Mouse (Mus musculus) neural tube, embryonic 11.5 days (tissue): ENCODE results near the gene Hectd1. TPM values are rescaled to one million over a fixed set of nuclear protein-coding genes. Genes with fewer than 3 reads are reported as not detected.
A peak's percentile ranks its signal among the peaks of the same experiment; 100 is the strongest.

Source experiments
- ATAC-seq: fragments of 200-750 bp; cut with Nextera tagmentation; 2 replicates; pipeline ENCODE4 v1.8.0; 2017; ENCODE audit warnings: moderate number of reproducible peaks, mild to moderate bottlenecking, moderate TSS enrichment, moderate library complexity; ENCODE audit not compliant: insufficient read depth, low FRiP score, low TSS enrichment
- DNase-seq: peaks from one replicate; pipeline ENCODE4 v3.0.0-alpha.2; 2015; ENCODE audit warnings: low spot score
- H3K27ac ChIP-seq: fragments of 300-500 bp; sonication (generic); 2 replicates; pipeline ENCODE4 v1.5.1; 2014; ENCODE audit warnings: low read depth, mild to moderate bottlenecking, low read length
- H3K27me3 ChIP-seq: fragments of 300-500 bp; sonication (generic); 2 replicates; pipeline ENCODE4 v1.6.1; 2014; ENCODE audit warnings: mild to moderate bottlenecking, low read length, mixed read lengths; ENCODE audit not compliant: control insufficient read depth, insufficient read depth
- H3K36me3 ChIP-seq: fragments of 300-500 bp; sonication (generic); 2 replicates; pipeline ENCODE4 v1.6.1; 2014; ENCODE audit warnings: mild to moderate bottlenecking, low read length, moderate library complexity, mixed read lengths; ENCODE audit not compliant: control insufficient read depth, insufficient read depth
- H3K4me1 ChIP-seq: fragments of 300-500 bp; sonication (generic); 2 replicates; pipeline ENCODE4 v1.6.1; 2014; ENCODE audit warnings: low read length, mixed read lengths; ENCODE audit not compliant: control insufficient read depth, insufficient read depth
- H3K4me2 ChIP-seq: fragments of 300-500 bp; sonication (generic); 2 replicates; pipeline ENCODE4 v1.6.1; 2014; ENCODE audit warnings: low read depth, mild to moderate bottlenecking, moderate library complexity
- H3K4me3 ChIP-seq: fragments of 300-500 bp; sonication (generic); 2 replicates; pipeline ENCODE4 v1.5.1; 2014; ENCODE audit warnings: low read depth, low read length
- H3K9ac ChIP-seq: fragments of 300-500 bp; sonication (generic); 2 replicates; pipeline ENCODE4 v1.6.1; 2014; ENCODE audit warnings: mild to moderate bottlenecking, low read length
- H3K9me3 ChIP-seq: fragments of 300-500 bp; sonication (generic); 2 replicates; pipeline ENCODE4 v1.6.1; 2016; ENCODE audit warnings: low read length; ENCODE audit not compliant: control insufficient read depth
- WGBS: fragments of 180-500 bp; shearing (Covaris S2); extraction: QIAGEN DNeasy Blood & Tissue Kit; methylation state at CpG from one replicate; pipeline ENCODE4 v1.1.7; 2014; 5-methylcytosine and 5-hydroxymethylcytosine counted together
- polyA plus RNA-seq: library from polyadenylated mRNA; unstranded; fragments of >200 nt; fragmentation: Nextera tagmentation; extraction: Ambion mirVana; gene quantifications from 2 replicates; pipeline ENCODE4 v1.2.1, GENCODE M21; 2014

Gene Hectd1
- polyA plus RNA-seq, 1 experiment from 2014 or later, result 36.4 TPM

GRCm38 (mm10) chr12:51849902-51850301 is 20.6 kb upstream of the Hectd1 start:
- Histone ChIP-seq H3K4me1 (no peaks in the 10 kb centered on the region), H3K36me3 (no peaks in the 10 kb centered on the region), H3K9ac (no peak overlapping the region), H3K9me3 (no peaks in the 10 kb centered on the region), H3K27ac (no peak overlapping the region), H3K4me2 (no peak overlapping the region), H3K4me3 (no peak overlapping the region), H3K27me3 (no peaks in the 10 kb centered on the region)
- DNase-seq (no peak), ATAC-seq (no peak)
- 92% methylated on average over 2 of the region's 2 CpGs for WGBS

- Histone ChIP-seq H3K4me2 (no peak overlapping the region), H3K9me3 (no peaks in the 10 kb centered on the region), H3K4me1 (peaks cover 2% of the 10 kb centered on the region; the same call in 1 of the 2 replicates), H3K4me3 (no peak overlapping the region), H3K9ac (no peak overlapping the region), H3K36me3 (no peaks in the 10 kb centered on the region), H3K27ac (no peak overlapping the region), H3K27me3 (no peaks in the 10 kb centered on the region)
- no peak for ATAC-seq
- DNase-seq, result no peak
- 85% methylated on average over 9 of the region's 9 CpGs for WGBS
Measured at GRCm38 (mm10) chr12:51847953-51848680, 18.8 kb upstream of the Hectd1 start.

GRCm38 (mm10) chr12:51845261-51845660 is 15.9 kb upstream of the Hectd1 start:
- no peaks in the 10 kb centered on the region for H3K27me3 ChIP-seq
- no peak overlapping the region for H3K27ac ChIP-seq
- no peak overlapping the region for H3K9ac ChIP-seq
- peaks cover 2% of the 10 kb centered on the region; the same call in 1 of the 2 replicates for H3K4me1 ChIP-seq
- no peaks in the 10 kb centered on the region for H3K9me3 ChIP-seq
- 35% methylated on average over 1 of the region's 1 CpGs for WGBS
- H3K4me3 ChIP-seq, result no peak overlapping the region; the same call in 1 of the 2 replicates
- ATAC-seq, result 0 out of 2 replicates have a peak, but pooled peaks have one; percentile 16
- DNase-seq, result no peak
- H3K4me2 ChIP-seq, result peak overlapping the region; percentile 69
- no peaks in the 10 kb centered on the region for H3K36me3 ChIP-seq

- under 1% methylated on average over 17 of the region's 17 CpGs for WGBS
Measured at GRCm38 (mm10) chr12:51844771-51845256, 15.5 kb upstream of the Hectd1 start.

GRCm38 (mm10) chr12:51843576-51844520 is 14.5 kb upstream of the Hectd1 start:
- 42% methylated on average over 15 of the region's 15 CpGs for WGBS

More at GRCm38 (mm10) chr12:51844771-51845256, 15.5 kb upstream of the Hectd1 start:
- peak overlapping the region; percentile 54 for H3K4me3 ChIP-seq
- peak overlapping the region; percentile 63 for H3K9ac ChIP-seq
- no peaks in the 10 kb centered on the region for H3K9me3 ChIP-seq
- H3K36me3 ChIP-seq, result no peaks in the 10 kb centered on the region
- peak overlapping the region; percentile 73; the same call in 1 of the 2 replicates for H3K27ac ChIP-seq
- no peaks in the 10 kb centered on the region for H3K27me3 ChIP-seq
- peaks cover 2% of the 10 kb centered on the region; the same call in 1 of the 2 replicates for H3K4me1 ChIP-seq
- peak; percentile 93 for ATAC-seq
- peak overlapping the region; percentile 69 for H3K4me2 ChIP-seq
- DNase-seq, result peak; percentile 90

GRCm38 (mm10) chr12:51842081-51842864 is 12.9 kb upstream of the Hectd1 start:
- H3K27me3 ChIP-seq, result no peaks in the 10 kb centered on the region
- ATAC-seq, result no peak
- H3K27ac ChIP-seq, result no peak overlapping the region
- WGBS, result 73% methylated on average over 6 of the region's 6 CpGs
- peaks cover 2% of the 10 kb centered on the region; the same call in 1 of the 2 replicates for H3K4me1 ChIP-seq
- H3K36me3 ChIP-seq, result no peaks in the 10 kb centered on the region
- H3K4me3 ChIP-seq, result no peak overlapping the region
- no peak overlapping the region for H3K9ac ChIP-seq
- DNase-seq, result no peak
- H3K9me3 ChIP-seq, result no peaks in the 10 kb centered on the region
- no peak overlapping the region for H3K4me2 ChIP-seq

More at GRCm38 (mm10) chr12:51843576-51844520, 14.5 kb upstream of the Hectd1 start:
- Histone ChIP-seq H3K27ac (no peak overlapping the region), H3K36me3 (no peaks in the 10 kb centered on the region), H3K4me1 (peaks cover 2% of the 10 kb centered on the region; the same call in 1 of the 2 replicates), H3K9ac (no peak overlapping the region), H3K4me3 (peak overlapping the region; percentile 54; the same call in 1 of the 2 replicates), H3K9me3 (no peaks in the 10 kb centered on the region), H3K4me2 (peak overlapping the region; percentile 69), H3K27me3 (no peaks in the 10 kb centered on the region)
- ATAC-seq (no peak), DNase-seq (no peak)

GRCm38 (mm10) chr12:51839856-51840255 is 10.5 kb upstream of the Hectd1 start:
- H3K9me3 ChIP-seq, result no peaks in the 10 kb centered on the region
- no peak overlapping the region for H3K4me3 ChIP-seq
- no peak overlapping the region for H3K4me2 ChIP-seq
- H3K4me1 ChIP-seq, result peaks cover 2% of the 10 kb centered on the region; the same call in 1 of the 2 replicates
- DNase-seq, result no peak
- no peak overlapping the region for H3K27ac ChIP-seq
- H3K36me3 ChIP-seq, result no peaks in the 10 kb centered on the region
- H3K9ac ChIP-seq, result no peak overlapping the region
- no peaks in the 10 kb centered on the region for H3K27me3 ChIP-seq
- 81% methylated on average over 1 of the region's 1 CpGs for WGBS
- no peak for ATAC-seq

GRCm38 (mm10) chr12:51835219-51835618 is 5.9 kb upstream of the Hectd1 start:
- ATAC-seq (no peak), DNase-seq (no peak)
- H3K9me3 ChIP-seq, result no peaks in the 10 kb centered on the region
- no peaks in the 10 kb centered on the region for H3K4me1 ChIP-seq
- no peak overlapping the region for H3K4me2 ChIP-seq
- H3K36me3 ChIP-seq, result no peaks in the 10 kb centered on the region
- H3K4me3 ChIP-seq, result no peak overlapping the region
- WGBS, result 74% methylated on average over 3 of the region's 3 CpGs
- H3K27ac ChIP-seq, result no peak overlapping the region
- H3K27me3 ChIP-seq, result no peaks in the 10 kb centered on the region
- H3K9ac ChIP-seq, result no peak overlapping the region
